Mouse (Mus musculus) forebrain, embryonic 16.5 days (tissue): ENCODE measurements at regions not wholly inside any gene's neighbourhood (a gene's known extent, or its start where the extent isn't known, plus 50 kb on each side); places are given as distances from the start of the nearest gene placed in this dataset.

Source experiments
- ATAC-seq: fragments of 200-750 bp; cut with Nextera tagmentation; 2 replicates; pipeline ENCODE4 v1.8.0; 2017; ENCODE audit warnings: mild to moderate bottlenecking, moderate library complexity
- H3K27ac ChIP-seq: fragments of 300-500 bp; sonication (generic); 2 replicates; pipeline ENCODE4 v1.5.1; 2014; ENCODE audit warnings: low read length, control low read depth
- H3K27me3 ChIP-seq: fragments of 300-500 bp; sonication (generic); replicated peaks from 2 replicates; pipeline ENCODE4 v1.6.1; 2014; ENCODE audit warnings: low read length; ENCODE audit not compliant: control insufficient read depth, insufficient read depth
- H3K36me3 ChIP-seq: fragments of 300-500 bp; sonication (generic); 2 replicates; pipeline ENCODE4 v1.6.1; 2014; ENCODE audit not compliant: control insufficient read depth, insufficient read depth
- H3K4me1 ChIP-seq: fragments of 300-500 bp; sonication (generic); replicated peaks from 2 replicates; pipeline ENCODE4 v1.6.1; 2014; ENCODE audit warnings: low read length; ENCODE audit not compliant: control insufficient read depth, insufficient read depth
- H3K4me2 ChIP-seq: fragments of 300-500 bp; sonication (generic); 2 replicates; pipeline ENCODE4 v1.6.1; 2014; ENCODE audit warnings: mild to moderate bottlenecking, low read length, control low read depth
- H3K4me3 ChIP-seq: fragments of 300-500 bp; sonication (generic); replicated peaks from 2 replicates; pipeline ENCODE4 v1.5.1; 2014; ENCODE audit warnings: mild to moderate bottlenecking, low read length, control low read depth
- H3K9ac ChIP-seq: fragments of 300-500 bp; sonication (generic); replicated peaks from 2 replicates; pipeline ENCODE4 v1.6.1; 2014; ENCODE audit warnings: low read depth, low read length, control low read depth
- H3K9me3 ChIP-seq: fragments of 300-500 bp; sonication (generic); 2 replicates; pipeline ENCODE4 v1.6.1; 2016; ENCODE audit warnings: low read length; ENCODE audit not compliant: control insufficient read depth
- WGBS: fragments of 180-500 bp; shearing (Covaris S2); extraction: QIAGEN DNeasy Blood & Tissue Kit; methylation state at CpG from one replicate; pipeline ENCODE4 v1.1.7; 2014; 5-methylcytosine and 5-hydroxymethylcytosine counted together

- Histone ChIP-seq H3K27ac (peak overlapping the region; percentile 37), H3K9me3 (no peaks in the 10 kb centered on the region), H3K4me2 (peak overlapping the region; percentile 12; the same call in 1 of the 2 replicates), H3K9ac (no peak overlapping the region), H3K27me3 (no peaks in the 10 kb centered on the region), H3K4me1 (peaks cover 14% of the 10 kb centered on the region), H3K36me3 (no peaks in the 10 kb centered on the region), H3K4me3 (no peak overlapping the region)
- 46% methylated on average over 13 of the region's 13 CpGs for WGBS
- peak; percentile 85 for ATAC-seq
Observed at GRCm38 (mm10) chr11:52635716-52636389, 128.6 kb upstream of the Fstl4 start.

GRCm38 (mm10) chr11:52638939-52639338 is 125.5 kb upstream of the Fstl4 start:
- Histone ChIP-seq H3K4me2 (no peak overlapping the region), H3K27me3 (no peaks in the 10 kb centered on the region), H3K4me3 (no peak overlapping the region), H3K9me3 (no peaks in the 10 kb centered on the region), H3K27ac (no peak overlapping the region), H3K9ac (no peak overlapping the region), H3K36me3 (no peaks in the 10 kb centered on the region), H3K4me1 (peaks cover 21% of the 10 kb centered on the region)
- WGBS = 94% methylated on average over 1 of the region's 1 CpGs
- no peak for ATAC-seq

GRCm38 (mm10) chr11:52641725-52642338 is 122.6 kb upstream of the Fstl4 start:
- Histone ChIP-seq H3K4me2 (no peak overlapping the region), H3K36me3 (no peaks in the 10 kb centered on the region), H3K27me3 (no peaks in the 10 kb centered on the region), H3K27ac (no peak overlapping the region), H3K9ac (no peak overlapping the region), H3K4me3 (no peak overlapping the region), H3K4me1 (peaks cover 9% of the 10 kb centered on the region), H3K9me3 (no peaks in the 10 kb centered on the region)
- WGBS = 9% methylated on average over 14 of the region's 14 CpGs
- ATAC-seq = peak; percentile 54

GRCm38 (mm10) chr11:52644081-52644768 is 120.2 kb upstream of the Fstl4 start:
- Histone ChIP-seq H3K27me3 (no peaks in the 10 kb centered on the region), H3K27ac (no peak overlapping the region), H3K4me1 (peaks cover 9% of the 10 kb centered on the region), H3K4me2 (no peak overlapping the region), H3K9ac (no peak overlapping the region), H3K4me3 (no peak overlapping the region), H3K36me3 (no peaks in the 10 kb centered on the region), H3K9me3 (no peaks in the 10 kb centered on the region)
- 23% methylated on average over 6 of the region's 6 CpGs for WGBS
- no peak for ATAC-seq

- no peaks in the 10 kb centered on the region for H3K9me3 ChIP-seq
- H3K4me3 ChIP-seq = no peak overlapping the region
- no peak overlapping the region for H3K9ac ChIP-seq
- ATAC-seq = no peak
- no peak overlapping the region for H3K4me2 ChIP-seq
- no peak overlapping the region for H3K27ac ChIP-seq
- no peaks in the 10 kb centered on the region for H3K36me3 ChIP-seq
- H3K4me1 ChIP-seq = no peaks in the 10 kb centered on the region
- 42% methylated on average over 15 of the region's 15 CpGs for WGBS
- no peaks in the 10 kb centered on the region for H3K27me3 ChIP-seq
Observed at GRCm38 (mm10) chr11:52648176-52648839, 116.1 kb upstream of the Fstl4 start.

GRCm38 (mm10) chr11:52648849-52649400 is 115.5 kb upstream of the Fstl4 start:
- Histone ChIP-seq H3K27ac (no peak overlapping the region), H3K4me1 (no peaks in the 10 kb centered on the region), H3K9me3 (no peaks in the 10 kb centered on the region), H3K4me3 (no peak overlapping the region), H3K36me3 (no peaks in the 10 kb centered on the region), H3K9ac (no peak overlapping the region), H3K4me2 (no peak overlapping the region), H3K27me3 (no peaks in the 10 kb centered on the region)
- no peak for ATAC-seq
- 82% methylated on average over 8 of the region's 8 CpGs for WGBS

- no peaks in the 10 kb centered on the region for H3K36me3 ChIP-seq
- no peaks in the 10 kb centered on the region for H3K27me3 ChIP-seq
- no peak overlapping the region for H3K9ac ChIP-seq
- 72% methylated on average over 7 of the region's 7 CpGs for WGBS
- H3K9me3 ChIP-seq = no peaks in the 10 kb centered on the region
- no peak overlapping the region for H3K4me3 ChIP-seq
- no peaks in the 10 kb centered on the region for H3K4me1 ChIP-seq
- no peak for ATAC-seq
- no peak overlapping the region for H3K4me2 ChIP-seq
- no peak overlapping the region for H3K27ac ChIP-seq
Observed at GRCm38 (mm10) chr11:52654640-52655039, 109.8 kb upstream of the Fstl4 start.

GRCm38 (mm10) chr11:52655720-52656474 is 108.5 kb upstream of the Fstl4 start:
- H3K27ac ChIP-seq = no peak overlapping the region
- H3K4me1 ChIP-seq = peaks cover 2% of the 10 kb centered on the region; the same call in 1 of the 2 replicates
- 84% methylated on average over 2 of the region's 2 CpGs for WGBS
- no peak overlapping the region for H3K9ac ChIP-seq
- no peaks in the 10 kb centered on the region for H3K27me3 ChIP-seq
- no peaks in the 10 kb centered on the region for H3K36me3 ChIP-seq
- H3K4me2 ChIP-seq = no peak overlapping the region
- no peaks in the 10 kb centered on the region for H3K9me3 ChIP-seq
- H3K4me3 ChIP-seq = no peak overlapping the region
- ATAC-seq = no peak
